Mouse (Mus musculus) heart, embryonic 11.5 days (tissue): ENCODE results near the gene Fbp1. TPM values are rescaled to one million over a fixed set of nuclear protein-coding genes. Genes with fewer than 3 reads are reported as not detected.

Source experiments
- ATAC-seq: fragments of 200-750 bp; cut with Nextera tagmentation; replicated peaks from 2 replicates; pipeline ENCODE4 v1.8.0; 2017; ENCODE audit warnings: moderate library complexity; ENCODE audit not compliant: insufficient number of reproducible peaks, low FRiP score, low TSS enrichment
- H3K27ac ChIP-seq: fragments of 300-500 bp; sonication (generic); 2 replicates; pipeline ENCODE4 v1.5.1; 2014; ENCODE audit warnings: mild to moderate bottlenecking, low read depth, low read length
- H3K27me3 ChIP-seq: fragments of 300-500 bp; sonication (generic); 2 replicates; pipeline ENCODE4 v1.6.1; 2014; ENCODE audit warnings: mild to moderate bottlenecking, low read length, mixed read lengths; ENCODE audit not compliant: control insufficient read depth, insufficient read depth
- H3K36me3 ChIP-seq: fragments of 300-500 bp; sonication (generic); 2 replicates; pipeline ENCODE4 v1.6.1; 2014; ENCODE audit warnings: mild to moderate bottlenecking, low read length, moderate library complexity, mixed read lengths; ENCODE audit not compliant: control insufficient read depth, insufficient read depth
- H3K4me1 ChIP-seq: fragments of 300-500 bp; sonication (generic); 2 replicates; pipeline ENCODE4 v1.6.1; 2014; ENCODE audit warnings: low read length; ENCODE audit not compliant: control insufficient read depth, insufficient read depth
- H3K4me2 ChIP-seq: fragments of 300-500 bp; sonication (generic); 2 replicates; pipeline ENCODE4 v1.6.1; 2014; ENCODE audit warnings: mild to moderate bottlenecking, moderate library complexity
- H3K4me3 ChIP-seq: fragments of 300-500 bp; sonication (generic); 2 replicates; pipeline ENCODE4 v1.5.1; 2014; ENCODE audit warnings: low read depth, low read length
- H3K9ac ChIP-seq: fragments of 300-500 bp; sonication (generic); 2 replicates; pipeline ENCODE4 v1.6.1; 2014; ENCODE audit warnings: mild to moderate bottlenecking, low read depth, low read length, moderate library complexity
- H3K9me3 ChIP-seq: fragments of 300-500 bp; sonication (generic); replicated peaks from 2 replicates; pipeline ENCODE4 v1.6.1; 2016; ENCODE audit warnings: low read length; ENCODE audit not compliant: control insufficient read depth
- WGBS: fragments of 180-500 bp; shearing (Covaris S2); extraction: QIAGEN DNeasy Blood & Tissue Kit; methylation state at CpG from one replicate; pipeline ENCODE4 v1.1.7; 2014; ENCODE audit not compliant: insufficient replicate concordance; 5-methylcytosine and 5-hydroxymethylcytosine counted together
- polyA plus RNA-seq: library from polyadenylated mRNA; unstranded; fragments of >200 nt; fragmentation: Nextera tagmentation; extraction: Ambion mirVana; gene quantifications from 2 replicates; pipeline ENCODE4 v1.2.1, GENCODE M21; 2014

Gene Fbp1
- polyA plus RNA-seq, 1 experiment from 2014 or later, result not detected

- no peak for ATAC-seq
- no peaks in the 10 kb centered on the region for H3K36me3 ChIP-seq
- no peaks in the 10 kb centered on the region for H3K27me3 ChIP-seq
- H3K27ac ChIP-seq, result no peak overlapping the region
- no peak overlapping the region for H3K4me3 ChIP-seq
- 74% methylated on average over 9 of the region's 9 CpGs for WGBS
- no peak overlapping the region for H3K4me2 ChIP-seq
- no peak overlapping the region for H3K9ac ChIP-seq
- H3K9me3 ChIP-seq, result no peaks in the 10 kb centered on the region
- no peaks in the 10 kb centered on the region for H3K4me1 ChIP-seq
These were observed 6.7 kb downstream of the Fbp1 start for GRCm38 (mm10) chr13:62881336-62881735.

DNA sequence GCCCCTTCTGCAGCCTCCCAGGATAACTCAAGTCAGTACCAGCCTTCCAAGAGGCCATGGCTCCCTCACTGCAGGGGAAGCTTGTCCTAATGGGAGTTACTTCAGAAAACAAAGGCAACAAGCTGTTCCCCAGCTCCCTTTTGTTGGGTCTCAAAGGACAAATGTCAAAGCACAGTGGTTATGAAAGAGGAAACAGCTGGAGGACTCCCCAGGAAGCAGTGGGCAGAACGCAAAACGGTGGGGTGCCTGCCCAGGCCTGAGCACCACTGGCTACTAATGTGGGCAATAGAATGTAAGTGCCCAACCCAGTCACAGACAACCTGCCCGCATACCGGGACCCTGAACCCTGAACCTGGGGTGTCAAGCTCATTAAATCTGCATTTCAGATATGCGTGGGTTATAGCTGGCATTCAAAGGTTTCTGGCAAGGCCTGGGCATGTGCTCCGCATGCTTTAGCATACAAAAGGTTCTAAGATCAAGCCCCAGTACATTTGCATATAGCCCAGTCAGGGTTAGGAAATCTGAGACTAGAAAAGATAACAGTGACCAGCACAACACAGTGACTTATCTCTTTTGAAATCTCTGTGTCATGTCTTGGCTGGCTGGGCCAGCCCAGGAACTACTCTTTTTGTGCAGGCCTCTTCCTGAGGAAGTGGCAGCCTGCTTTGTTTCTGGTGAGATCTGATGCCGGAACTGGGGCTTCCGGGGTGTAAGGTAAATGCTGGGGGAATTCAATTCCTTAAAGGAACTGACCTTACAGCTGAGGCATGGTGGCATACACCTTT lies 8.1 kb downstream of the Fbp1 start:
- no peaks in the 10 kb centered on the region for H3K36me3 ChIP-seq
- ATAC-seq, result no peak
- no peaks in the 10 kb centered on the region for H3K9me3 ChIP-seq
- H3K9ac ChIP-seq, result no peak overlapping the region
- no peaks in the 10 kb centered on the region for H3K27me3 ChIP-seq
- 46% methylated on average over 8 of the region's 8 CpGs for WGBS
- no peak overlapping the region for H3K4me2 ChIP-seq
- no peak overlapping the region for H3K27ac ChIP-seq
- no peaks in the 10 kb centered on the region for H3K4me1 ChIP-seq
- no peak overlapping the region for H3K4me3 ChIP-seq

DNA sequence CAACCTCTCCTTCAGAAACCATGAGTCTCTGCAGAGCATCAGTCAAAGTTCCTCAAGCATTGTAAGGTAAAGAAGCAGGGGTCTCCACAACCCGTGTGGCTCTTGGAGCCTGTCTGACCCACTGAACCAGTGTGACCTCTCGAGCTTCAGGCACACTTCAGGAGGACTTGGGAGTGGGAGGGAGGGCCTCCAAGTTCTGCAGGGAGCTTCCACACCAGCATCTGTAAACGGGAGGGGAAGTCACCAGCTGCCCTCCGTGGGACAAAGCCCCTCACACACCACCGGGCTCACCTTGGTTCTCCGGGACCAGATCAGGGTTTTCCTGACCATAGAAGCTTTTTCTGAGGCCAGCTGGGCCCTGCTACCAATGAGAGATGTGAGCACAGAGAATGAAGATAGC lies 8.7 kb downstream of the Fbp1 start:
- Histone ChIP-seq H3K36me3 (no peaks in the 10 kb centered on the region), H3K27ac (no peak overlapping the region)
- WGBS, result 45% methylated on average over 6 of the region's 6 CpGs

DNA sequence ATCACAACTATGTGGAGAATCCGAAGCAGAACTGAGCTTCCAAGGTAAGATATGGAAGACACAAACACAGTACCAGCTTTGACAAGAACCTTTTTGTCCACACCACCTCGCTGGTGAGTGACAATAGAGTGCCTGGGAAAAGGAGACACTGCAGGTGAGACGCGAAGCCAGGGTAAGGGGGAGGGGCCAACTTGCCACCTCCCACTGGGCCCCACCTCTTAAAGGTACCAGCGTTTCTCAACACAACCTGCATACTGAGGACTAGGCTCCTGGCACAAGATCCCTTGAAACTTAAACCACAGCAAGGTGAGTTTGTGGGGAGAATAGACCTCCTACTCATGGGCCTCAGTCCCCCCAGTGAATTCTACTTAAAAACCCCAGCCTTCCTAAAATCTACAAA lies 10.8 kb downstream of the Fbp1 start:
- no peaks in the 10 kb centered on the region for H3K36me3 ChIP-seq
- H3K9me3 ChIP-seq, result no peaks in the 10 kb centered on the region
- no peak overlapping the region for H3K9ac ChIP-seq
- H3K4me1 ChIP-seq, result no peaks in the 10 kb centered on the region
- no peak overlapping the region for H3K4me3 ChIP-seq
- 9% methylated on average over 5 of the region's 5 CpGs for WGBS
- H3K4me2 ChIP-seq, result no peak overlapping the region
- ATAC-seq, result no peak; the same call in 1 of the 2 replicates
- no peak overlapping the region for H3K27ac ChIP-seq
- H3K27me3 ChIP-seq, result no peaks in the 10 kb centered on the region

More for the DNA sequence above, 8.7 kb downstream of the Fbp1 start:
- Histone ChIP-seq H3K4me3 (no peak overlapping the region), H3K4me1 (no peaks in the 10 kb centered on the region), H3K9me3 (no peaks in the 10 kb centered on the region), H3K9ac (no peak overlapping the region), H3K4me2 (no peak overlapping the region), H3K27me3 (no peaks in the 10 kb centered on the region)
- no peak for ATAC-seq

- 50% methylated on average over 1 of the region's 1 CpGs for WGBS
These were observed 12.0 kb downstream of the Fbp1 start for GRCm38 (mm10) chr13:62876111-62876510.

DNA sequence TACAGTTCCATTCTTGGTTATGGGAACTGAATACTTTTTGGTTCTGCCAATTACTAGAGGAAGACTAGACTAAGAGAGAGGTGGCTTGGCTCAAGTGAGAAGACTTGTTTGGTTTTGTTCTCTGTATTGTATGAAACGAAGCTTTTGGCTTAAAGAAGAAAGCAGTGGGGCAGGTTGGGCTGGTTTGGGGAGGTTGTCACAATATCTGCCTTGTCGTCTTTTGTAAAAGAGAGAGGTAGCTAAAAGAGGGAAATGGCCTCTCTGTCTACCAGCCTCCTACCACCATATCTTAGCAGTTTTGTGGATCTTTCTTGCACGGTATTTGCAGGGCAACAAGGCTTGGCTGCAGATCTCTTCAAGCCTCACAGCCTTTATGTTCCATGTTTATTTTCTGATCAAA lies 15.8 kb downstream of the Fbp1 start:
- no peak for ATAC-seq
- H3K9ac ChIP-seq, result no peak overlapping the region
- WGBS, result 71% methylated on average over 3 of the region's 3 CpGs

More at GRCm38 (mm10) chr13:62876111-62876510, 12.0 kb downstream of the Fbp1 start:
- no peaks in the 10 kb centered on the region for H3K36me3 ChIP-seq
- H3K4me2 ChIP-seq, result no peak overlapping the region
- H3K27ac ChIP-seq, result no peak overlapping the region
- H3K9me3 ChIP-seq, result no peaks in the 10 kb centered on the region
- no peak for ATAC-seq
- no peaks in the 10 kb centered on the region for H3K4me1 ChIP-seq
- no peaks in the 10 kb centered on the region for H3K27me3 ChIP-seq
- no peak overlapping the region for H3K4me3 ChIP-seq
- H3K9ac ChIP-seq, result no peak overlapping the region

GRCm38 (mm10) chr13:62870605-62871004 lies 17.5 kb downstream of the Fbp1 start:
- 67% methylated on average over 2 of the region's 2 CpGs for WGBS

More for the DNA sequence above, 15.8 kb downstream of the Fbp1 start:
- H3K4me2 ChIP-seq, result no peak overlapping the region
- H3K9me3 ChIP-seq, result no peaks in the 10 kb centered on the region
- H3K4me1 ChIP-seq, result no peaks in the 10 kb centered on the region
- H3K27ac ChIP-seq, result no peak overlapping the region
- H3K4me3 ChIP-seq, result no peak overlapping the region
- H3K27me3 ChIP-seq, result no peaks in the 10 kb centered on the region
- no peaks in the 10 kb centered on the region for H3K36me3 ChIP-seq

GRCm38 (mm10) chr13:62866817-62867216 lies 21.3 kb downstream of the Fbp1 start:
- Histone ChIP-seq H3K4me3 (no peak overlapping the region), H3K36me3 (no peaks in the 10 kb centered on the region), H3K27ac (no peak overlapping the region), H3K4me1 (no peaks in the 10 kb centered on the region), H3K9me3 (no peaks in the 10 kb centered on the region), H3K9ac (no peak overlapping the region), H3K27me3 (no peaks in the 10 kb centered on the region), H3K4me2 (no peak overlapping the region)
- WGBS, result 84% methylated on average over 4 of the region's 4 CpGs
- no peak for ATAC-seq

More at GRCm38 (mm10) chr13:62870605-62871004, 17.5 kb downstream of the Fbp1 start:
- Histone ChIP-seq H3K27ac (no peak overlapping the region), H3K9ac (no peak overlapping the region), H3K9me3 (no peaks in the 10 kb centered on the region), H3K27me3 (no peaks in the 10 kb centered on the region), H3K36me3 (no peaks in the 10 kb centered on the region), H3K4me3 (no peak overlapping the region), H3K4me2 (no peak overlapping the region), H3K4me1 (no peaks in the 10 kb centered on the region)
- no peak for ATAC-seq
